ENCODE assay signal across 18 mouse cellular contexts in genomic region chr3:144459285-144459697, GRCm38 (mm10).
DNase-seq lines count a peak whose midpoint lies in the region; ATAC-seq and TF ChIP-seq lines count a peak whose summit lies in the region.
"Had no signal": no experiment of that assay in that cellular context is flagged by ENCODE, and none has a peak within 500 bp of the region (broad histone marks: within the 10 kb centered on the region; RNA-seq: fewer than 3 reads in every experiment).

No protein-coding gene starts in this region.

- H3K9ac ChIP-seq in kidney, postnatal 0 days (ENCODE audit: low read depth, low read length) = no peak overlapping the region
- no peak overlapping the region for H3K9ac ChIP-seq in neural tube, embryonic 14.5 days (replicated peaks; ENCODE audit: low read depth, low read length)
- H3K9ac ChIP-seq in stomach, postnatal 0 days (ENCODE audit: low read length) = 0 out of 2 replicates have a peak overlapping the region, but pooled peaks have one; percentile 35
- H3K9ac ChIP-seq in liver, postnatal 0 days (replicated peaks) = no peak overlapping the region
- H3K9ac ChIP-seq: embryonic facial prominence, embryonic 13.5 days had no signal

- WGBS in kidney, postnatal 0 days = 40% methylated on average over 8 of the region's 8 CpGs
- WGBS in kidney, adult 2 months = 59% methylated on average over 8 of the region's 8 CpGs
- WGBS in neural tube, embryonic 14.5 days = 49% methylated on average over 8 of the region's 8 CpGs
- WGBS in stomach, postnatal 0 days = 32% methylated on average over 8 of the region's 8 CpGs
- WGBS in liver, postnatal 0 days (ENCODE audit: insufficient replicate concordance) = 75% methylated on average over 8 of the region's 8 CpGs

- no peak for TF ChIP-seq POLR2A in kidney, adult 2 months (IDR thresholded peaks at IDR 0.05; ENCODE audit: low read depth, low read length)

- H3K4me3 ChIP-seq in kidney, postnatal 0 days (replicated peaks; ENCODE audit: low read depth, low read length) = no peak overlapping the region
- H3K4me3 ChIP-seq in kidney, adult 2 months (ENCODE audit: insufficient read depth, low read depth, low read length) = no peak overlapping the region
- no peak overlapping the region for H3K4me3 ChIP-seq in neural tube, embryonic 14.5 days (ENCODE audit: low read depth, low read length)
- peak overlapping the region; percentile 12; the same call in 1 of the 2 replicates for H3K4me3 ChIP-seq in stomach, postnatal 0 days (ENCODE audit: low read depth, low read length)
- H3K4me3 ChIP-seq in liver, postnatal 0 days (ENCODE audit: low read depth, low read length) = no peak overlapping the region
- H3K4me3 ChIP-seq: embryonic facial prominence, embryonic 13.5 days; forebrain, embryonic 10.5 days; heart, embryonic 10.5 days had no signal

- H3K4me2 ChIP-seq in kidney, postnatal 0 days (ENCODE audit: low read length) = peak overlapping the region; percentile 26
- no peak overlapping the region for H3K4me2 ChIP-seq in neural tube, embryonic 14.5 days (ENCODE audit: low read depth, low read length)
- peak overlapping the region; percentile 25 for H3K4me2 ChIP-seq in stomach, postnatal 0 days (replicated peaks; ENCODE audit: low read depth)
- no peak overlapping the region for H3K4me2 ChIP-seq in liver, postnatal 0 days (ENCODE audit: low read depth, low read length)
- H3K4me2 ChIP-seq: embryonic facial prominence, embryonic 13.5 days had no signal

- DNase-seq in kidney, postnatal 0 days (ENCODE audit: low spot score) = peak; percentile 74
- DNase-seq in kidney, adult 2 months = no peak
- no peak for DNase-seq in neural tube, embryonic 10.5 days (ENCODE audit: extremely low spot score, low spot score)
- no peak for DNase-seq in stomach, postnatal 0 days (ENCODE audit: low spot score)
- no peak for DNase-seq in liver, postnatal 0 days
- no peak for DNase-seq in cerebellum, postnatal 4 days (ENCODE audit: low spot score in 2 of 2)
- DNase-seq: adrenal gland, postnatal 36 days; cerebellum, postnatal 36 days; gastrocnemius, postnatal 14 days; heart, postnatal 36 days; layer of hippocampus, adult 9-11 months; thymus, postnatal 14 days had no signal

- no peaks in the 10 kb centered on the region for H3K9me3 ChIP-seq in kidney, postnatal 0 days (replicated peaks; ENCODE audit: low read length)
- no peaks in the 10 kb centered on the region for H3K9me3 ChIP-seq in neural tube, embryonic 14.5 days (ENCODE audit: control insufficient read depth, low read length)
- no peaks in the 10 kb centered on the region for H3K9me3 ChIP-seq in stomach, postnatal 0 days (ENCODE audit: control insufficient read depth, low read length)
- H3K9me3 ChIP-seq in liver, postnatal 0 days (ENCODE audit: low read length) = no peaks in the 10 kb centered on the region
- H3K9me3 ChIP-seq: embryonic facial prominence, embryonic 13.5 days; forebrain, embryonic 10.5 days; heart, embryonic 10.5 days had no signal

- no peaks in the 10 kb centered on the region for H3K27me3 ChIP-seq in kidney, postnatal 0 days (ENCODE audit: insufficient read depth, low read length)
- no peaks in the 10 kb centered on the region for H3K27me3 ChIP-seq in kidney, adult 2 months (replicated peaks; ENCODE audit: control insufficient read depth, insufficient read depth, low read length)
- no peaks in the 10 kb centered on the region for H3K27me3 ChIP-seq in neural tube, embryonic 14.5 days (ENCODE audit: control insufficient read depth, insufficient read depth, low read length)
- H3K27me3 ChIP-seq in stomach, postnatal 0 days (ENCODE audit: control insufficient read depth, insufficient read depth, low read length) = no peaks in the 10 kb centered on the region
- H3K27me3 ChIP-seq in liver, postnatal 0 days (ENCODE audit: insufficient read depth, low read length) = no peaks in the 10 kb centered on the region
- H3K27me3 ChIP-seq: embryonic facial prominence, embryonic 13.5 days had no signal

- ATAC-seq in kidney, postnatal 0 days (replicated peaks; ENCODE audit: low FRiP score, low read depth) = no peak
- ATAC-seq in neural tube, embryonic 14.5 days (ENCODE audit: low read depth) = no peak; the same call in 1 of the 2 replicates
- peak; percentile 45 for ATAC-seq in megakaryocyte, adult 5-6 weeks (ENCODE audit: poor library complexity, severe bottlenecking)
- ATAC-seq in stomach, postnatal 0 days (ENCODE audit: low FRiP score, low TSS enrichment) = peak; percentile 34; the same call in 1 of the 2 replicates
- ATAC-seq in liver, postnatal 0 days = no peak
- ATAC-seq: activated CD4-positive, CD25-positive, alpha-beta regulatory T cell, adult 4 months had no signal

- H3K36me3 ChIP-seq in kidney, postnatal 0 days (ENCODE audit: insufficient read depth, low read length) = 0 out of 2 replicates have a peak, but pooled peaks cover 12% of the 10 kb centered on the region
- H3K36me3 ChIP-seq in kidney, adult 2 months (ENCODE audit: control insufficient read depth, insufficient read depth, low read length) = no peaks in the 10 kb centered on the region
- no peaks in the 10 kb centered on the region for H3K36me3 ChIP-seq in neural tube, embryonic 14.5 days (ENCODE audit: control insufficient read depth, insufficient read depth, low read length)
- H3K36me3 ChIP-seq in stomach, postnatal 0 days (ENCODE audit: control insufficient read depth, insufficient read depth, low read length) = no peaks in the 10 kb centered on the region
- H3K36me3 ChIP-seq in liver, postnatal 0 days (replicated peaks; ENCODE audit: insufficient read depth, low read length) = peaks cover 3% of the 10 kb centered on the region; the same call in 1 of the 2 replicates

- H3K4me1 ChIP-seq in kidney, postnatal 0 days (replicated peaks; ENCODE audit: insufficient read depth, low read length) = peaks cover 6% of the 10 kb centered on the region; the same call in 1 of the 2 replicates
- H3K4me1 ChIP-seq in kidney, adult 2 months (ENCODE audit: control insufficient read depth, insufficient read depth, low read length) = no peaks in the 10 kb centered on the region
- peaks cover 21% of the 10 kb centered on the region; the same call in 1 of the 2 replicates for H3K4me1 ChIP-seq in neural tube, embryonic 14.5 days (ENCODE audit: control insufficient read depth, insufficient read depth, low read length)
- peaks cover 2% of the 10 kb centered on the region; the same call in 1 of the 2 replicates for H3K4me1 ChIP-seq in stomach, postnatal 0 days (replicated peaks; ENCODE audit: control insufficient read depth, insufficient read depth)
- H3K4me1 ChIP-seq in liver, postnatal 0 days (ENCODE audit: insufficient read depth) = no peaks in the 10 kb centered on the region

- TF ChIP-seq EP300 in stomach, postnatal 0 days (optimal IDR thresholded peaks at IDR 0.05) = no peak
- no peak for TF ChIP-seq EP300 in liver, postnatal 0 days (IDR thresholded peaks at IDR 0.05; ENCODE audit: low read depth)

- TF ChIP-seq CTCF in kidney, postnatal 0 days (IDR thresholded peaks at IDR 0.05; ENCODE audit: low read depth) = no peak
- no peak for TF ChIP-seq CTCF in kidney, adult 2 months (conservative IDR thresholded peaks at IDR 0.05; ENCODE audit: insufficient read depth, insufficient read length, low read depth, low read length)
- TF ChIP-seq CTCF in stomach, postnatal 0 days (IDR thresholded peaks at IDR 0.05; ENCODE audit: low read depth) = no peak
- TF ChIP-seq CTCF in liver, postnatal 0 days (IDR thresholded peaks at IDR 0.05; ENCODE audit: low read depth) = no peak

- no peak overlapping the region for H3K27ac ChIP-seq in kidney, postnatal 0 days
- H3K27ac ChIP-seq in kidney, adult 2 months (ENCODE audit: insufficient read depth, low read depth, low read length) = no peak overlapping the region
- peak overlapping the region; percentile 39 for H3K27ac ChIP-seq in neural tube, embryonic 14.5 days (ENCODE audit: low read depth, low read length)
- H3K27ac ChIP-seq in stomach, postnatal 0 days (replicated peaks) = peak overlapping the region; percentile 56
- no peak overlapping the region for H3K27ac ChIP-seq in liver, postnatal 0 days (ENCODE audit: low read depth)
- H3K27ac ChIP-seq: embryonic facial prominence, embryonic 13.5 days; forebrain, embryonic 10.5 days; heart, embryonic 10.5 days had no signal

Comparison
In these comparisons a context has a peak if more than half of its experiments do, and no peak if none do; other contexts are left out.
1. ATAC-seq: peak in megakaryocyte, adult 5-6 weeks (single experiment) and stomach, postnatal 0 days (single experiment); none in kidney, postnatal 0 days (single experiment), neural tube, embryonic 14.5 days (single experiment) and liver, postnatal 0 days (single experiment).
2. H3K27ac ChIP-seq: peak in neural tube, embryonic 14.5 days (single experiment) and stomach, postnatal 0 days (single experiment); none in kidney, postnatal 0 days (single experiment), kidney, adult 2 months (single experiment) and liver, postnatal 0 days (single experiment).
3. H3K4me2 ChIP-seq: peak in kidney, postnatal 0 days (single experiment) and stomach, postnatal 0 days (single experiment); none in neural tube, embryonic 14.5 days (single experiment) and liver, postnatal 0 days (single experiment).